Mouse (Mus musculus) testis, adult 2 months (tissue): ENCODE results near the gene Tmem108. TPM values are rescaled to one million over a fixed set of nuclear protein-coding genes. Genes with fewer than 3 reads are reported as not detected.

Experiments used
- H3K27ac ChIP-seq: fragments of 200-500 bp; 2 replicates; pipeline ENCODE4 v1.5.1; 2012; ENCODE audit warnings: low read depth, low read length; ENCODE audit not compliant: control insufficient read depth, insufficient read depth
- H3K27me3 ChIP-seq: fragments of 200-500 bp; 2 replicates; pipeline ENCODE4 v1.6.1; 2012; ENCODE audit warnings: mild to moderate bottlenecking, low read length, moderate library complexity; ENCODE audit not compliant: control insufficient read depth, insufficient read depth
- H3K36me3 ChIP-seq: fragments of 200-500 bp; 2 replicates; pipeline ENCODE4 v1.6.1; 2012; ENCODE audit warnings: mild to moderate bottlenecking, low read length; ENCODE audit not compliant: control insufficient read depth, insufficient read depth
- H3K4me1 ChIP-seq: fragments of 200-500 bp; 2 replicates; pipeline ENCODE4 v1.6.1; 2012; ENCODE audit warnings: low read length; ENCODE audit not compliant: control insufficient read depth, insufficient read depth
- H3K4me3 ChIP-seq: fragments of 200-500 bp; 2 replicates; pipeline ENCODE4 v1.5.1; 2012; ENCODE audit warnings: low read depth, mild to moderate bottlenecking, low read length, moderate library complexity, mixed read lengths; ENCODE audit not compliant: control insufficient read depth
- CTCF ChIP-seq: fragments of 200-500 bp; IDR thresholded peaks from 2 replicates; pipeline ENCODE4 v1.5.1; 2012; ENCODE audit warnings: low read depth, mild to moderate bottlenecking, inconsistent platforms, low read length, moderate library complexity; ENCODE audit not compliant: control insufficient read depth, insufficient read depth, insufficient replicate concordance
- POLR2A ChIP-seq: fragments of 200-500 bp; IDR thresholded peaks from 2 replicates; pipeline ENCODE4 v1.6.1; 2012; ENCODE audit warnings: low read depth, mild to moderate bottlenecking, inconsistent platforms, low read length, moderate library complexity; ENCODE audit not compliant: control insufficient read depth
- polyA plus RNA-seq: library from polyadenylated mRNA; depleted of rRNA; stranded (reverse); fragments of >200 nt; gene quantifications from 2 replicates; pipeline ENCODE4 v1.2.3, GENCODE M21; 2012

Tmem108 gene
- polyA plus RNA-seq, 1 experiment = 4.7 TPM

DNA sequence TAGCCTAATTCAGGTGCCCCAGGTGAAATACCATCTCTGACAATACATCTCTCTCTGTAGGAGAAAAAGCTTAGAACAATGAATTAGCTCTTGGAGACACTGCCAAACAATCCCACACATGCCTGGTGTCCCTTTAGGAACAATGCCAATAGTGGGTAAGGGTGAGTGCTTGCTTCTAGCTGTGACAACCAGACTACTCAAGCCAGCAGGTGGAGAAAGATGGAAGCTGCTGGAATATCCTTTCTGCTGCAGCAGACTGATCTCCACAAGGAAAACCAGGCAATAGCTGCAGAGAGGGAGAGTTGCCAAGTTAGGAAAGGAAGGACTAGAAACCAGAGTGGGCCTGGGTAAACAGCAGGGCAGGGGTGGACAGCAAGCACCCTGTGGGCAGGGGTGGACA lies 67.8 kb downstream of the Tmem108 start:
- no peaks in the 10 kb centered on the region for H3K36me3 ChIP-seq
- H3K27ac ChIP-seq = no peak overlapping the region
- H3K4me3 ChIP-seq = no peak overlapping the region
- no peaks in the 10 kb centered on the region for H3K27me3 ChIP-seq
- TF ChIP-seq POLR2A (no peak), CTCF (no peak)
- H3K4me1 ChIP-seq = no peaks in the 10 kb centered on the region

DNA sequence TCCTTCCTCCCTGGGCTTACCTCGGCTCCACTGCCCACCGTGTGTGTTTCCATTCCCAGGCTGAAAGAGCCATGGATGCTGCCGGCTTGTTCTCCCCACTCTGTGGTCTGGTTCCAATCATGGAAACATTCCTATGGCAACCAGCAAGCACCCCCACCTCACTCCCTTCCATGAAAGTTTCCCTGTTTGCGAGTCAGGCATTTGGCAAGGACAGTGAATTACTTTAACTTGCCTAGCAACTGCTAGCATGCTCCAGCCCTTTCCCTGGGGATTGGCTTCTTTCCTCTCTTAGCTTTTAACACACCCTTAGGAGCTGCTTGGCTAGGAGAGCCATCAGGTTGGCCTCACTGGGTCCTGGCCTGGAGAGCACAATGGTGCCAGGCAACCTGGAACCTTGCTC lies 68.9 kb downstream of the Tmem108 start:
- Histone ChIP-seq H3K4me1 (no peaks in the 10 kb centered on the region), H3K27me3 (no peaks in the 10 kb centered on the region), H3K27ac (no peak overlapping the region), H3K4me3 (no peak overlapping the region), H3K36me3 (no peaks in the 10 kb centered on the region)
- no peak for TF ChIP-seq CTCF
- TF ChIP-seq POLR2A = no peak

DNA sequence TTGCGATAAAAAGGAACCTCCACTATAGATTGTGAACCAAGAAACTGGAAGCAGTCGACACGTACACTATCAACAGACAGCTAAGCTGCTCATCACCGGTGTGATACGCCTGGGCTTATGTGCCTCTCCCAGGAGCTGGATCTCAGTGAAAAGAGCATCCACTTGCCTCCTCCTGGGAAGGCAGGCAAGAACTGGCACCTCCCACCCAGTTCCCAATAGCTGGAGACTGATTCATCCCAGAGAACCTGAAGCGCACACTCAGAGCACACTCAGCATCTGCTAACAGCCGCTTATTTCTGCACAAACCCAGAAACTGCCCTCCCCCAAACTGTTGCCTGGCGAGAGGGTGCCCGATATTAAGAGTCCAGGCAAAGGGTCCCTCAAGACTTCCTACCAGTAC lies 69.8 kb downstream of the Tmem108 start:
- Histone ChIP-seq H3K4me3 (no peak overlapping the region), H3K27ac (no peak overlapping the region), H3K27me3 (no peaks in the 10 kb centered on the region), H3K36me3 (no peaks in the 10 kb centered on the region), H3K4me1 (no peaks in the 10 kb centered on the region)
- no peak for TF ChIP-seq CTCF

DNA sequence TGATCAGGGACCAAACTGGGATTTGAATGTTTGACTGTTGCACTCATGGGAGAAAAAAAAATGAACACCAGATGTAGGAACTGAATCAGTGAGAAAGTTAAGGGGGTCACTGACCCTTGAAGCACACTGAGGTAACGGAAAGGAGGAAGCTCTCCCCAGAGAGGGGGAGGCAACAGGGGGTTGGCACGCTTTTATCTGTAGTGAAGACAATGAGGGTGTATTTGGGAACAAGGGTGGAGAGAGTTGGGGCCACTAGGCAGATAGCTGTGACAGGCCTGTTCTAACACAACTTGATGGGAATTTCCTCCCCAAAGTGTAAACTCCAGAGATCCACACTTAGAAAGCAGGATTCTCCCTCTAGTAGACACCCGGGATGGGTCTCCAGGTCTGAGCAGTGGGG lies 71.2 kb downstream of the Tmem108 start:
- Histone ChIP-seq H3K36me3 (no peaks in the 10 kb centered on the region), H3K4me3 (no peak overlapping the region), H3K4me1 (no peaks in the 10 kb centered on the region), H3K27me3 (no peaks in the 10 kb centered on the region), H3K27ac (no peak overlapping the region)
- TF ChIP-seq CTCF (no peak), POLR2A (no peak)

DNA sequence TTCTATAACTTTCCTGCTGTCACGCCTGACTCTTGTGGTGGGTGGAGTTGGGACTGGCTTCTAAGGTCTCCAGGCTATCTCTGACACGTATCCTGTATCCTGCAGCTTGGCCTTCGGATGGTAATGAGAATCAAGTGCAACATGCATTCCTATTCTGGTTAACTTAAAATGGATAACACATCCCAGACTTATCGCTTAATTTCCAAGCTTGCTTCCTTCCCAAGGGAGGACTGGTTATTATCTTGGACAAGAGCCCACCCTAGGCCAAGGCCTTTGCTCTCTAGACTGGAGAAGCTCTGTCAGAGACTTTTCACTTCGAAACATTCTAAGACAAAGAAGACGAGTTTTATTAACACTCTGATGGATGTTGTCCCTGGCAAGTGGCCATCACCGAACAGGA lies 71.9 kb downstream of the Tmem108 start:
- no peak for TF ChIP-seq CTCF
- no peak for TF ChIP-seq POLR2A
- Histone ChIP-seq H3K27me3 (no peaks in the 10 kb centered on the region), H3K36me3 (no peaks in the 10 kb centered on the region), H3K27ac (no peak overlapping the region), H3K4me1 (no peaks in the 10 kb centered on the region), H3K4me3 (no peak overlapping the region)

DNA sequence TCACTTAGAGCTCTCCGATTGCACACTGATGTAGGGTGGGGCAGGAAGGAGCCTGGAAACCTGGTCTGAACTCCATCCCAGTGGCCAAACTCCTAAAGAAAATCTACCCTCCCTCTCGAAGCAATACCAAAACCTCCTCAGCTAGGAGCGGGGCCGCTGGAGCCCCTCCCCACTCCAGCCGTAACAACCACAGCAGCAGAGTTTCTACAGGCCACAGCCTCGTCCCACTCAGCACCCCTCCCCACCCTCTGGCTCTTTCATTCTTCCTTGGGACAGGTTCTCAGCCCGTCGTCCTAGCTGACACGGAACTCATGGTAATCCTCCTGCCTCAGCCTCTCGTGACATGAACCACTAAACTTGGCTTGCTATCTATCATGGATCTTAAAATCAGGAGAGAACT lies 72.6 kb downstream of the Tmem108 start:
- H3K4me3 ChIP-seq = no peak overlapping the region
- H3K27me3 ChIP-seq = no peaks in the 10 kb centered on the region
- H3K36me3 ChIP-seq = no peaks in the 10 kb centered on the region
- H3K4me1 ChIP-seq = no peaks in the 10 kb centered on the region
- no peak overlapping the region for H3K27ac ChIP-seq
- TF ChIP-seq CTCF (no peak), POLR2A (no peak)

DNA sequence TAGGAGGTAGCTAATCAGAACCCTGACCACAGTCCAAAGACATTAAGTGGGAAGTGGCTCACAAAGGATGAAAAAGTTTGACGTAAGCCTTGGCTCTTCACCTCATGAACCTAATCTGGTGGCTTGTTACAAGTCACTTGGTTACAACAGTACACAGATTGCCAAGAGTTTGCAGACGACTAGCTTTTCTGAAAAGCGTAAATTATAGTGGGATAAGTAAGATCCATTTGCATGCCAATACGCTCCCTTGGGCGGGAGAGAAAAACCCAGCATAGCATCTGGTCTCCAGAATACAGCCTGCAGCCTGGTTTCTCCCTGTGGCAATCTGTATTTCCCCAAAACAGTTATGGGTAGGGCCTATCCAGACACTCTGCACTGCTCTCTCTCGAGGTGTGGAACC lies 74.5 kb downstream of the Tmem108 start:
- TF ChIP-seq POLR2A (no peak), CTCF (no peak)
- Histone ChIP-seq H3K36me3 (no peaks in the 10 kb centered on the region), H3K4me3 (no peak overlapping the region), H3K4me1 (no peaks in the 10 kb centered on the region), H3K27ac (no peak overlapping the region), H3K27me3 (no peaks in the 10 kb centered on the region)

DNA sequence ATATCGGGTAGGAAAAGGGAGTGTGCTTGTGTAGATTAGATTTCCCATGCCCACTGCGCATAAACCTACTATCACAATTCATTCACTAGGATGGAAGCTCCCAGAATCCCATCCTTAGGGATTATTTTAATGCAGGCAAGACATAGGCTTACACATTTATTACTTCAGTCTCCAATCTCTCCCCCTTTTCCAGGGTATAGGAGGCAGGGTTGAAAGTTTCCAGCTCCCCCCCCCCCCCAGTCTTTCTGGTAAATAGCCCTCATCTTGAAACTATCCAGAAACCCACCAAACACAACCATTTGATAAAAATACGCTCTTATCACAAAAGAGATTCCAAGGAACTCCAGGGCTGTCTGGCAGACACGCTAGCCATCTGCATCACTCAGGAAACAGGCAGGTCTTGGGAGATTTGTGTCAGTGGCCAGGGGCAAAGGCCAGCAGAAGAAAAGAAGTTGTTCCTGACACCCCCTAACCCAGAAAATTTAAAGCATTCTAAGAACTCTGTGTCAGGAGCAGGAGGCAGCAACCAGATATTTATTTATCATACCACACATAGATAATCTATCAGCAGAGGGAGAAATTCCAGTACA lies 79.8 kb downstream of the Tmem108 start:
- no peak for TF ChIP-seq POLR2A
- Histone ChIP-seq H3K27me3 (no peaks in the 10 kb centered on the region), H3K4me3 (no peak overlapping the region), H3K27ac (no peak overlapping the region), H3K36me3 (no peaks in the 10 kb centered on the region), H3K4me1 (no peaks in the 10 kb centered on the region)
